Mouse (Mus musculus): Measurements from ENCODE around the gene Ror1. TPM values are rescaled to one million over a fixed set of nuclear protein-coding genes. Genes with fewer than 3 reads are reported as not detected.

Gene Ror1
- polyA plus RNA-seq, 1 experiment from 2014 or later = 6.9 TPM

- no peaks in the 10 kb centered on the region for H3K9me3 ChIP-seq (ENCODE audit: control insufficient read depth, low read length)
- DNase-seq (ENCODE audit: low spot score) = no peak
- H3K36me3 ChIP-seq (ENCODE audit: control insufficient read depth, insufficient read depth, low read length) = no peaks in the 10 kb centered on the region
- H3K4me2 ChIP-seq (ENCODE audit: low read depth) = no peak overlapping the region
- no peaks in the 10 kb centered on the region for H3K4me1 ChIP-seq (ENCODE audit: control insufficient read depth, insufficient read depth, low read length)
- no peak for ATAC-seq (ENCODE audit: insufficient read depth, low FRiP score, low TSS enrichment)
- over 99% methylated on average over 5 of the region's 5 CpGs for WGBS
- no peak overlapping the region for H3K4me3 ChIP-seq (ENCODE audit: low read depth, low read length)
- no peaks in the 10 kb centered on the region for H3K27me3 ChIP-seq (ENCODE audit: control insufficient read depth, insufficient read depth, low read length)
- no peak overlapping the region for H3K27ac ChIP-seq (ENCODE audit: low read depth, low read length)
- H3K9ac ChIP-seq (ENCODE audit: low read length) = no peak overlapping the region
Measured at GRCm38 (mm10) chr4:100058631-100059030, 37.0 kb upstream of the Ror1 start.

GRCm38 (mm10) chr4:100059811-100060210, 35.8 kb upstream of the Ror1 start:
- DNase-seq (ENCODE audit: low spot score) = no peak
- H3K9ac ChIP-seq (ENCODE audit: low read length) = no peak overlapping the region
- no peak overlapping the region for H3K27ac ChIP-seq (ENCODE audit: low read depth, low read length)
- no peak for ATAC-seq (ENCODE audit: insufficient read depth, low FRiP score, low TSS enrichment)
- H3K4me1 ChIP-seq (ENCODE audit: control insufficient read depth, insufficient read depth, low read length) = no peaks in the 10 kb centered on the region
- no peaks in the 10 kb centered on the region for H3K36me3 ChIP-seq (ENCODE audit: control insufficient read depth, insufficient read depth, low read length)
- 55% methylated on average over 3 of the region's 3 CpGs for WGBS
- H3K4me2 ChIP-seq (ENCODE audit: low read depth) = no peak overlapping the region
- H3K27me3 ChIP-seq (ENCODE audit: control insufficient read depth, insufficient read depth, low read length) = no peaks in the 10 kb centered on the region
- H3K4me3 ChIP-seq (ENCODE audit: low read depth, low read length) = no peak overlapping the region
- no peaks in the 10 kb centered on the region for H3K9me3 ChIP-seq (ENCODE audit: control insufficient read depth, low read length)

- 75% methylated on average over 19 of the region's 19 CpGs for WGBS
- Histone ChIP-seq H3K9me3 (ENCODE audit: control insufficient read depth, low read length) (no peaks in the 10 kb centered on the region), H3K27ac (ENCODE audit: low read depth, low read length) (no peak overlapping the region), H3K36me3 (ENCODE audit: control insufficient read depth, insufficient read depth, low read length) (no peaks in the 10 kb centered on the region), H3K4me2 (ENCODE audit: low read depth) (no peak overlapping the region), H3K4me1 (ENCODE audit: control insufficient read depth, insufficient read depth, low read length) (no peaks in the 10 kb centered on the region), H3K9ac (ENCODE audit: low read length) (no peak overlapping the region), H3K27me3 (ENCODE audit: control insufficient read depth, insufficient read depth, low read length) (no peaks in the 10 kb centered on the region), H3K4me3 (ENCODE audit: low read depth, low read length) (no peak overlapping the region)
- DNase-seq (ENCODE audit: low spot score) (no peak), ATAC-seq (ENCODE audit: insufficient read depth, low FRiP score, low TSS enrichment) (no peak)
Measured at GRCm38 (mm10) chr4:100061396-100062066, 34.1 kb upstream of the Ror1 start.

- Histone ChIP-seq H3K36me3 (ENCODE audit: control insufficient read depth, insufficient read depth, low read length) (no peaks in the 10 kb centered on the region), H3K9me3 (ENCODE audit: control insufficient read depth, low read length) (no peaks in the 10 kb centered on the region), H3K4me1 (ENCODE audit: control insufficient read depth, insufficient read depth, low read length) (no peaks in the 10 kb centered on the region), H3K27me3 (ENCODE audit: control insufficient read depth, insufficient read depth, low read length) (no peaks in the 10 kb centered on the region), H3K27ac (ENCODE audit: low read depth, low read length) (no peak overlapping the region), H3K4me3 (ENCODE audit: low read depth, low read length) (no peak overlapping the region), H3K9ac (ENCODE audit: low read length) (no peak overlapping the region), H3K4me2 (ENCODE audit: low read depth) (no peak overlapping the region)
- ATAC-seq (ENCODE audit: insufficient read depth, low FRiP score, low TSS enrichment) (no peak), DNase-seq (ENCODE audit: low spot score) (no peak)
- WGBS = 74% methylated on average over 2 of the region's 2 CpGs
Measured at GRCm38 (mm10) chr4:100065686-100066085, 29.9 kb upstream of the Ror1 start.

- Histone ChIP-seq H3K27me3 (ENCODE audit: control insufficient read depth, insufficient read depth, low read length) (no peaks in the 10 kb centered on the region), H3K9ac (ENCODE audit: low read length) (no peak overlapping the region), H3K4me3 (ENCODE audit: low read depth, low read length) (no peak overlapping the region), H3K36me3 (ENCODE audit: control insufficient read depth, insufficient read depth, low read length) (no peaks in the 10 kb centered on the region), H3K4me2 (ENCODE audit: low read depth) (no peak overlapping the region), H3K9me3 (ENCODE audit: control insufficient read depth, low read length) (no peaks in the 10 kb centered on the region), H3K27ac (ENCODE audit: low read depth, low read length) (no peak overlapping the region), H3K4me1 (ENCODE audit: control insufficient read depth, insufficient read depth, low read length) (no peaks in the 10 kb centered on the region)
- 59% methylated on average over 6 of the region's 6 CpGs for WGBS
- DNase-seq (ENCODE audit: low spot score) = no peak
- ATAC-seq (ENCODE audit: insufficient read depth, low FRiP score, low TSS enrichment) = no peak
Measured at GRCm38 (mm10) chr4:100070101-100070500, 25.5 kb upstream of the Ror1 start.

- ATAC-seq (ENCODE audit: insufficient read depth, low FRiP score, low TSS enrichment) (no peak), DNase-seq (ENCODE audit: low spot score) (peak; percentile 46)
- WGBS = under 1% methylated on average over 21 of the region's 21 CpGs
- Histone ChIP-seq H3K9me3 (ENCODE audit: control insufficient read depth, low read length) (no peaks in the 10 kb centered on the region), H3K27ac (ENCODE audit: low read depth, low read length) (no peak overlapping the region), H3K4me2 (ENCODE audit: low read depth) (peak overlapping the region; percentile 82), H3K4me1 (ENCODE audit: control insufficient read depth, insufficient read depth, low read length) (peaks cover 8% of the 10 kb centered on the region; the same call in 1 of the 2 replicates), H3K36me3 (ENCODE audit: control insufficient read depth, insufficient read depth, low read length) (no peaks in the 10 kb centered on the region), H3K9ac (ENCODE audit: low read length) (peak overlapping the region; percentile 77), H3K27me3 (ENCODE audit: control insufficient read depth, insufficient read depth, low read length) (0 out of 2 replicates have a peak, but pooled peaks cover 2% of the 10 kb centered on the region), H3K4me3 (ENCODE audit: low read depth, low read length) (peak overlapping the region; percentile 59)
Measured at GRCm38 (mm10) chr4:100096596-100097181, 1.1 kb downstream of the Ror1 start.

GRCm38 (mm10) chr4:100097364-100097979, 1.9 kb downstream of the Ror1 start:
- Histone ChIP-seq H3K4me3 (ENCODE audit: low read depth, low read length) (peak overlapping the region; percentile 59), H3K36me3 (ENCODE audit: control insufficient read depth, insufficient read depth, low read length) (no peaks in the 10 kb centered on the region), H3K9me3 (ENCODE audit: control insufficient read depth, low read length) (no peaks in the 10 kb centered on the region), H3K27ac (ENCODE audit: low read depth, low read length) (no peak overlapping the region), H3K4me1 (ENCODE audit: control insufficient read depth, insufficient read depth, low read length) (peaks cover 8% of the 10 kb centered on the region; the same call in 1 of the 2 replicates), H3K9ac (ENCODE audit: low read length) (no peak overlapping the region), H3K27me3 (ENCODE audit: control insufficient read depth, insufficient read depth, low read length) (0 out of 2 replicates have a peak, but pooled peaks cover 2% of the 10 kb centered on the region), H3K4me2 (ENCODE audit: low read depth) (peak overlapping the region; percentile 82)
- ATAC-seq (ENCODE audit: insufficient read depth, low FRiP score, low TSS enrichment) = no peak
- no peak for DNase-seq (ENCODE audit: low spot score)
- WGBS = 14% methylated on average over 10 of the region's 10 CpGs

- Histone ChIP-seq H3K4me1 (ENCODE audit: control insufficient read depth, insufficient read depth, low read length) (peaks cover 8% of the 10 kb centered on the region; the same call in 1 of the 2 replicates), H3K9me3 (ENCODE audit: control insufficient read depth, low read length) (no peaks in the 10 kb centered on the region), H3K27ac (ENCODE audit: low read depth, low read length) (no peak overlapping the region), H3K4me2 (ENCODE audit: low read depth) (no peak overlapping the region), H3K36me3 (ENCODE audit: control insufficient read depth, insufficient read depth, low read length) (no peaks in the 10 kb centered on the region), H3K27me3 (ENCODE audit: control insufficient read depth, insufficient read depth, low read length) (0 out of 2 replicates have a peak, but pooled peaks cover 2% of the 10 kb centered on the region), H3K4me3 (ENCODE audit: low read depth, low read length) (no peak overlapping the region), H3K9ac (ENCODE audit: low read length) (no peak overlapping the region)
- no peak for ATAC-seq (ENCODE audit: insufficient read depth, low FRiP score, low TSS enrichment)
- no peak for DNase-seq (ENCODE audit: low spot score)
- 63% methylated on average over 7 of the region's 7 CpGs for WGBS
Measured at GRCm38 (mm10) chr4:100101066-100101820, 5.7 kb downstream of the Ror1 start.

Measured in neural tube, embryonic 11.5 days (tissue).